In the genomic region with DNA sequence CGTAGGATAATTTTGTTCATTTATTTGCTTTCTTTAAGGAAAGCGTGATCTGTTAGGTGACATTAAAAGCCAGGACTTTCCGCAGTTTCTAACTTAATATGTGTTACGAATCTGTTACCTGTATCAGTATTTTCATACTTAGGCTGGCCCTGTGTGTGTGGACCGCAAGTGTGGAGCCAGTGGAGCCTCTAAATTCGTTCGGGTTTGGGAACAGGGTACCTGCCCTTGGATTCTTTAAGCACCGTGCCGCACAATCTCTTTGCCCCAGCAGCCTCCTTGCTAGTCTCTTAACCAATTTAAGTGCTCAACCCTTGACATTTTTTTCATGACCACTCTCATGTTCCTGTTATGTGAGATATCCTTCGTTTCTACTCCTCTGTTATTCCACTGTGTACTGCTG, we compare ENCODE assay signal across 9 mouse cellular contexts. TPM values are rescaled to one million over a fixed set of nuclear protein-coding genes. Genes with fewer than 3 reads are reported as not detected.
DNase-seq lines count a peak whose midpoint lies in the region; ATAC-seq and TF ChIP-seq lines count a peak whose summit lies in the region.
"Had no signal": no experiment of that assay in that cellular context is flagged by ENCODE, and none has a peak within 500 bp of the region (broad histone marks: within the 10 kb centered on the region; RNA-seq: fewer than 3 reads in every experiment).

No protein-coding gene starts in this region.

- no peak for DNase-seq in heart, embryonic 10.5 days (ENCODE audit: low spot score)
- no peak for DNase-seq in heart, postnatal 14 days
- no peak for DNase-seq in heart, postnatal 0 days (ENCODE audit: low spot score)
- peak; percentile 63 for DNase-seq in lung, postnatal 0 days (ENCODE audit: low spot score)
- DNase-seq in urinary bladder, postnatal 14 days (ENCODE audit: low spot score) = no peak
- DNase-seq in right cerebral cortex, postnatal 10 days (ENCODE audit: low spot score in 2 of 2) = no peak
- DNase-seq in layer of hippocampus, adult 11-12 months (ENCODE audit: low spot score) = no peak
- DNase-seq: gastrocnemius, postnatal 25 days had no signal

- H3K27me3 ChIP-seq in heart, embryonic 10.5 days (ENCODE audit: insufficient read depth, poor library complexity, severe bottlenecking) = no peaks in the 10 kb centered on the region
- no peaks in the 10 kb centered on the region for H3K27me3 ChIP-seq in ES-Bruce4 (ENCODE audit: control insufficient read depth, insufficient read depth, low read length, poor library complexity, severe bottlenecking)
- H3K27me3 ChIP-seq in heart, postnatal 0 days (ENCODE audit: control insufficient read depth, insufficient read depth, low read length) = no peaks in the 10 kb centered on the region
- H3K27me3 ChIP-seq in lung, postnatal 0 days (replicated peaks; ENCODE audit: insufficient read depth, low read length) = no peaks in the 10 kb centered on the region

- TF ChIP-seq POLR2A in ES-Bruce4 (IDR thresholded peaks at IDR 0.05; ENCODE audit: insufficient read depth, low read length) = no peak

- H3K27ac ChIP-seq in heart, embryonic 10.5 days = no peak overlapping the region
- no peak overlapping the region for H3K27ac ChIP-seq in ES-Bruce4 (ENCODE audit: insufficient read depth, low read length)
- H3K27ac ChIP-seq in heart, postnatal 0 days (ENCODE audit: low read depth) = 0 out of 2 replicates have a peak overlapping the region, but pooled peaks have one; percentile 99
- peak overlapping the region; percentile 99; the same call in 1 of the 2 replicates for H3K27ac ChIP-seq in lung, postnatal 0 days (ENCODE audit: low read length)

- H3K4me1 ChIP-seq in heart, embryonic 10.5 days = peaks cover 29% of the 10 kb centered on the region
- H3K4me1 ChIP-seq in ES-Bruce4 (ENCODE audit: control insufficient read depth, insufficient read depth, low read length) = no peaks in the 10 kb centered on the region
- peaks cover 24% of the 10 kb centered on the region for H3K4me1 ChIP-seq in heart, postnatal 0 days (ENCODE audit: control insufficient read depth, insufficient read depth)
- H3K4me1 ChIP-seq in lung, postnatal 0 days (ENCODE audit: insufficient read depth, low read depth, low read length) = peaks cover 12% of the 10 kb centered on the region; the same call in 1 of the 2 replicates

- peaks cover 22% of the 10 kb centered on the region for H3K36me3 ChIP-seq in heart, embryonic 10.5 days
- peaks cover 9% of the 10 kb centered on the region for H3K36me3 ChIP-seq in ES-Bruce4 (ENCODE audit: control insufficient read depth, insufficient read depth, low read length, poor library complexity, severe bottlenecking)
- peaks cover 13% of the 10 kb centered on the region for H3K36me3 ChIP-seq in heart, postnatal 0 days (replicated peaks; ENCODE audit: control insufficient read depth, insufficient read depth, low read length)
- peaks cover 5% of the 10 kb centered on the region; the same call in 1 of the 2 replicates for H3K36me3 ChIP-seq in lung, postnatal 0 days (ENCODE audit: insufficient read depth, low read length)

- no peak for TF ChIP-seq EP300 in ES-Bruce4 (IDR thresholded peaks at IDR 0.05; ENCODE audit: insufficient read depth, low read depth, low read length)
- no peak for TF ChIP-seq EP300 in heart, postnatal 0 days (IDR thresholded peaks at IDR 0.05; ENCODE audit: low read depth)
- no peak for TF ChIP-seq EP300 in lung, postnatal 0 days (IDR thresholded peaks at IDR 0.05)

- no peak for ATAC-seq in heart, postnatal 0 days (ENCODE audit: insufficient read depth, low read depth)
- ATAC-seq in lung, postnatal 0 days = no peak

- intact Hi-C loops in heart, postnatal 14 days (cut with DNase I) = loop anchor here (2.0 kb wide), 1 partner anchor 59 kb away; no protein-coding TSS in a partner anchor

- peak overlapping the region; percentile 79 for H3K4me2 ChIP-seq in heart, postnatal 0 days (ENCODE audit: low read depth, low read length)
- H3K4me2 ChIP-seq in lung, postnatal 0 days (replicated peaks; ENCODE audit: low read depth, low read length) = peak overlapping the region; percentile 62

- no peaks in the 10 kb centered on the region for H3K9me3 ChIP-seq in heart, embryonic 10.5 days
- H3K9me3 ChIP-seq in ES-Bruce4 (replicated peaks; ENCODE audit: control insufficient read depth, insufficient read depth, low read length, poor library complexity, severe bottlenecking) = no peaks in the 10 kb centered on the region
- H3K9me3 ChIP-seq in heart, postnatal 0 days (replicated peaks; ENCODE audit: control insufficient read depth, low read length) = no peaks in the 10 kb centered on the region
- no peaks in the 10 kb centered on the region for H3K9me3 ChIP-seq in lung, postnatal 0 days (ENCODE audit: low read length)

- 43% methylated on average over 10 of the region's 10 CpGs for WGBS in heart, embryonic 10.5 days
- 30% methylated on average over 10 of the region's 10 CpGs for WGBS in heart, postnatal 0 days
- 27% methylated on average over 10 of the region's 10 CpGs for WGBS in lung, postnatal 0 days

- H3K9ac ChIP-seq in ES-Bruce4 (ENCODE audit: low read depth, poor library complexity, severe bottlenecking) = peak overlapping the region; percentile 93
- peak overlapping the region; percentile 95 for H3K9ac ChIP-seq in heart, postnatal 0 days (replicated peaks; ENCODE audit: low read depth, low read length)
- H3K9ac ChIP-seq in lung, postnatal 0 days (replicated peaks; ENCODE audit: low read depth) = peak overlapping the region; percentile 96

- no peak for TF ChIP-seq CTCF in ES-Bruce4 (IDR thresholded peaks at IDR 0.05; ENCODE audit: low read depth, low read length)
- no peak for TF ChIP-seq CTCF in heart, postnatal 0 days (IDR thresholded peaks at IDR 0.05; ENCODE audit: low read depth)
- TF ChIP-seq CTCF in lung, postnatal 0 days (IDR thresholded peaks at IDR 0.05) = no peak

- peak overlapping the region; percentile 98 for H3K4me3 ChIP-seq in heart, embryonic 10.5 days
- peak overlapping the region; percentile 80 for H3K4me3 ChIP-seq in ES-Bruce4 (ENCODE audit: low read depth, low read length)
- H3K4me3 ChIP-seq in heart, postnatal 0 days (ENCODE audit: low read depth, low read length) = peak overlapping the region; percentile 98
- H3K4me3 ChIP-seq in lung, postnatal 0 days (ENCODE audit: low read depth, low read length) = peak overlapping the region; percentile 99

RNA-seq across cellular contexts. Expression of gene Dnajc5, which starts 1.2 kb away (rescaled TPM):
- 87.2 and 97.0 TPM in 2 replicates for polyA plus RNA-seq in heart, embryonic 10.5 days (2016; fragmentation: Nextera tagmentation; extraction: Ambion mirVana)
- 10 to 100 TPM; 81.4 to 83.8 TPM for total RNA-seq in heart, postnatal 14 days (2021)
- polyA plus RNA-seq in ES-Bruce4 (2011; ENCODE audit: insufficient read depth, insufficient read length, low read depth, missing spikeins) = 58.7 and 59.0 TPM in 2 replicates
- total RNA-seq in heart, postnatal 0 days (2014; rRNA removed; ENCODE audit: low replicate concordance) = 146 and 190 TPM in 2 replicates
- polyA plus RNA-seq in heart, postnatal 0 days (2015; fragmentation: Nextera tagmentation; extraction: Ambion mirVana) = 60.0 and 72.6 TPM in 2 replicates
- polyA plus RNA-seq in lung, postnatal 0 days (2015; fragmentation: Nextera tagmentation; extraction: Ambion mirVana) = 57.2 and 59.5 TPM in 2 replicates

RNA-seq across cellular contexts. Expression of gene Tpd52l2, which starts 24.5 kb away (rescaled TPM):
- polyA plus RNA-seq in heart, embryonic 10.5 days (2016; fragmentation: Nextera tagmentation; extraction: Ambion mirVana) = 130 and 162 TPM in 2 replicates
- total RNA-seq in heart, postnatal 14 days (2021) = 10 to 100 TPM; 63.4 to 68.9 TPM
- 144 and 145 TPM in 2 replicates for polyA plus RNA-seq in ES-Bruce4 (2011; ENCODE audit: insufficient read depth, insufficient read length, low read depth, missing spikeins)
- total RNA-seq in heart, postnatal 0 days (2014; rRNA removed; ENCODE audit: low replicate concordance) = 58.2 and 82.3 TPM in 2 replicates
- polyA plus RNA-seq in heart, postnatal 0 days (2015; fragmentation: Nextera tagmentation; extraction: Ambion mirVana) = 101 and 103 TPM in 2 replicates
- polyA plus RNA-seq in lung, postnatal 0 days (2015; fragmentation: Nextera tagmentation; extraction: Ambion mirVana) = 131 and 135 TPM in 2 replicates

RNA-seq across cellular contexts. Expression of gene Abhd16b, which starts 28.5 kb away (rescaled TPM):
- 0.11 TPM in 1 of 2 replicates, not detected in the other for polyA plus RNA-seq in heart, embryonic 10.5 days (2016; fragmentation: Nextera tagmentation; extraction: Ambion mirVana)
- not detected for total RNA-seq in heart, postnatal 14 days (2021)
- not detected in 2 replicates for polyA plus RNA-seq in ES-Bruce4 (2011; ENCODE audit: insufficient read depth, insufficient read length, low read depth, missing spikeins)
- not detected in 2 replicates for total RNA-seq in heart, postnatal 0 days (2014; rRNA removed; ENCODE audit: low replicate concordance)
- polyA plus RNA-seq in heart, postnatal 0 days (2015; fragmentation: Nextera tagmentation; extraction: Ambion mirVana) = 0.16 TPM in 1 of 2 replicates, not detected in the other
- polyA plus RNA-seq in lung, postnatal 0 days (2015; fragmentation: Nextera tagmentation; extraction: Ambion mirVana) = 0.21 and 0.25 TPM in 2 replicates
- total RNA-seq: gastrocnemius, postnatal 25 days had no signal

Comparison
In these comparisons a context has a peak if more than half of its experiments do, and no peak if none do; other contexts are left out.
1. H3K27ac ChIP-seq: peak in heart, postnatal 0 days (single experiment) and lung, postnatal 0 days (single experiment); none in heart, embryonic 10.5 days (single experiment) and ES-Bruce4 (single experiment).
2. Peak in every context shown above with its lines, with median percentiles within 50 percentile points of each other: H3K4me3 ChIP-seq and H3K9ac ChIP-seq.